In the genomic region with DNA sequence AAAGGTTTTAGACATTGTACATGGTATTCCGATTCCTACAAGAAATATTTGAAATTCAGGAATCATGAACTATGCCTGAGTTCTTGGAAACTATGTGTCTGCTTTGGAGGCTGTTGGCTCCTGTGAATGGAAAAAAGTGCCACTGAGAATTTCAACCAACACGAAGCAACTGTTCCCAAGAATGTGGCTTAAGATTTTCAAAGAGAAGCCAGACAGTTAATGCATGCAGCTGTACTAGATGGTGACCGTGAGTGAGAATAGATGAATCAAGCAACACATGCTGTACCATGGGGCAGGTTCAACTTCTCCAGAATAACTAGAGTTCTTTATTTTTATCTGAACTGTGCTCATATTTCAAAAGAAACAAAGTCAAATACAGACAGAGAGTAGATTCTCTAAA, we compare ENCODE assay signal across 14 mouse cellular contexts. TPM values are rescaled to one million over a fixed set of nuclear protein-coding genes. Genes with fewer than 3 reads are reported as not detected.
DNase-seq lines count a peak whose midpoint lies in the region.
"Had no signal": no experiment of that assay in that cellular context is flagged by ENCODE, and none has a peak within 500 bp of the region (broad histone marks: within the 10 kb centered on the region; RNA-seq: fewer than 3 reads in every experiment).

No protein-coding gene starts in this region.

- DNase-seq in frontal cortex, adult 2 months (ENCODE audit: extremely low spot score in 1 of 2, low spot score in 1 of 2), result peak; percentile 18 to 46
- no peak for DNase-seq in frontal cortex, postnatal 25 days (ENCODE audit: low spot score in 2 of 2)
- peak; percentile 1 for DNase-seq in lung, postnatal 36 days
- DNase-seq in lung, postnatal 4 days, result no peak
- peak; percentile 34 for DNase-seq in brain, embryonic 18.5 days (ENCODE audit: low read depth, low spot score)
- peak; percentile 39 for DNase-seq in telencephalon, adult 2 months (ENCODE audit: low read depth, low spot score)
- no peak for DNase-seq in cerebellum, adult 8-10 months
- DNase-seq: adrenal gland, adult 8-10 months; adrenal gland, postnatal 36 days; cerebellum, adult 11-12 months; cerebellum, adult 9-11 months; gastrocnemius, postnatal 14 days; heart, adult 2 months; heart, postnatal 14 days had no signal

RNA-seq across cellular contexts. Expression of gene Mef2c, which starts 23.4 kb away (rescaled TPM):
- polyA plus RNA-seq in frontal cortex, adult 2 months (2012; rRNA removed), result 215 and 258 TPM in 2 replicates

Comparison
In these comparisons a context has a peak if more than half of its experiments do, and no peak if none do; other contexts are left out.
1. DNase-seq: peak in frontal cortex, adult 2 months (2 of 2), lung, postnatal 36 days (single experiment), brain, embryonic 18.5 days (single experiment) and telencephalon, adult 2 months (single experiment); none in frontal cortex, postnatal 25 days (0 of 2), lung, postnatal 4 days (0 of 2) and cerebellum, adult 8-10 months (single experiment).